Mouse (Mus musculus) heart, adult 2 months (tissue): ENCODE results near the gene Acta2.

Source experiments
- CTCF ChIP-seq: fragments of 200-600 bp; IDR thresholded peaks from 2 replicates; pipeline ENCODE4 v1.8.1; 2022; ENCODE audit warnings: antibody characterized with exemption, mild to moderate bottlenecking, moderate library complexity
- EP300 ChIP-seq: fragments of 200-500 bp; IDR thresholded peaks from 2 replicates; pipeline ENCODE4 v1.6.1; 2011; ENCODE audit warnings: low read depth, low read length, control low read depth; ENCODE audit not compliant: insufficient read depth
- POLR2A ChIP-seq: fragments of 200-500 bp; IDR thresholded peaks from 2 replicates; pipeline ENCODE4 v1.6.1; 2011; ENCODE audit warnings: mild to moderate bottlenecking, low read depth, low read length, control low read depth; ENCODE audit not compliant: insufficient read depth

GRCm38 (mm10) chr19:34304917-34305316, 49.5 kb upstream of the Acta2 start:
- TF ChIP-seq POLR2A (no peak), CTCF (no peak), EP300 (no peak)
